Mouse (Mus musculus) thymus, postnatal 14 days (tissue): ENCODE results near the gene Inpp4b.
"Not testable (repeated sequence)": the region's sequence is repeated elsewhere in the genome, so short reads cannot be mapped to it uniquely, and the experiment has no call there.

Source experiments
- DNase-seq: peaks from one replicate; pipeline ENCODE4 v3.0.0; 2021

The Inpp4b gene

DNA sequence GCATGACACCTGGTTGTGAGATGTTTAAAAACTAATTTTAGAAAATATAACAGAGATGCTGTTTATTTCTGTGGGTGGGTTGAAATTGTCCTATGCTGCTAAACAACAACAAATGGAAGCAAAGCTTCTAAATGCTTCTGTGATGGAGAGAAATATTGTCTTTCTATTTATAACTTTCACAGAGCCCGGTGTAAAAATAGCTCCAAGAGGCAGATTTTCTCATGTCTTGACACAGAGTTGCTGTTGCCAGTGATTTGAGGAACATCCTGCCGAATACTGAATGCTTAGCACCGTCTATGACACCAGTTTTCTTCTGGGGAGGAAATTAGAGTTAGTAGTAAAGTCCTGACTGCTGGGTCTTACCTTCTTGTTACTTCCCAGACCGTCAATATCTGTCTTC, 513.8 kb downstream of the Inpp4b start:
- no peak for DNase-seq

DNA sequence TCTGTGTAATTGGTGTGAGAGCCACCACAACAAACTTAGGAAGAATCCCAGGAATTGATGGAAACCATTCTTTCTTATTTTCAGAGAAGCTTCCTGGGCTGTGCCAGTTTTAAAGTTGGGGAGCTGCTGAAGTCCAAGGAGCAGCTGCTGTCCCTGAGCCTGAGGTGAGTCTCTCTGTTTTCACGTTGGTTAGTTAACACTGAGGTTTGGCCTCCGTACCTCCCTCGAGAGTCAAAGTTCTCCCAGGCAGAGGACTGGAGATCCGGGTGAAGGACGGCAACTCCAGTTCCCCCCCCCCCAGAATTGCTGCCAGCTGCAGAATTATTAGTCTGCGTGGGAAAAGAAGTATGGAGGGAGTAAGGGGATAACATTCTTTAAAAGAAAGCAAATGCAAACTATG, 514.3 kb downstream of the Inpp4b start:
- no peak for DNase-seq

DNA sequence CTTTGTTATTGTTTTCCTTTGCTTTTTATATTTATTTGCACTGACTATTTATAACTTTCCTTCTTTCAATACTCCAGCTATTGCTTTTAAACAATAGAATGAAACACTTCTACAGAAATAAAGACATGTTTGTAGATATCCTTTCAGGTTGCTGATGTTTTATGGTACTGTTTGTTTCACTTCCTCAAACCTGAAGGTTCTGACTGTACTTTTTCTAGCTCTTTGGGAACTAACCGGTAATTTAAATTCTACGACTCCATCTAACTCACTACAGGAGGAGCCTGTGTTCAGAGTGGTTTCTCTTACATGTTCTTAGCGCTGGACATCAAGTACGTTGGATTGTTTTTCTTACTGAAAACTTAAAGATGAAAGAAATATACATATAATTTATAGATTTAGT, 516.0 kb downstream of the Inpp4b start:
- no peak for DNase-seq

DNA sequence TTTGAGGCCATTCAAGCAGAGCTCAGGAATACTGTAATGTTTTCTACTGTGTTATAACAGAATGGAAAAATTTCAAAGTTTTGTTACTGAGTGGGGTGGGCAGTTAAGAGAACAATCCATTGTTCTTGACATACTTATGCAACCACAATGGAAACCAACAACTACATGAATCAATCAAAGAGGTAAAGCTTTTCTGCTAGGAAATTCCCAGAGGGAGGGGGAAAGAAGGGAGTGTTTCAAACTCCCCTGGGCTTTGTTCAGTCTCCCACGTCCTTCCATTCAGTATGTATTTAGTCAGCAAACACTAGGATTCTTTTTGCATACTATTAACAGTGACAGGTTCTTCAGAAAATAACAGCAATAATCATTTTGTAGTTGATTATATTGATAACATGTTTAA, 517.4 kb downstream of the Inpp4b start:
- no peak for DNase-seq

DNA sequence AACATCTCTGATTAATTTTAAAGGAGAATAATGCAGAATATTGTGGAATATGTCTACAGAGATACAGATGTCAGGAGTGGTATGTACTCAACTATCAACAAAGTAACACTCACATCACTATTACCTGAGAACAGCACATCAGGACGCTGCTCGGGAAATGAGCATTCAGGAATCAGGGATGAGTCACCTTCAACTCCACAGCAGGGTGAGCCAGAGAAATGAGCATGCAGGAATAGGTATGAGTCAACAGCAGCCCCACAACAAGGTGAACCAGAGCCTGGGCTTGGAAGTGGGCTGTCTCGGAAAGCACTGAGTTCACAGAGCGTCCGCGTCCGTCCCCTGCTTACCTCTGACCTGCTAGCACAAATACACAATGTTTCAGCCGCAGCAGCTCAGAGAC, 519.0 kb downstream of the Inpp4b start:
- DNase-seq, result no peak

DNA sequence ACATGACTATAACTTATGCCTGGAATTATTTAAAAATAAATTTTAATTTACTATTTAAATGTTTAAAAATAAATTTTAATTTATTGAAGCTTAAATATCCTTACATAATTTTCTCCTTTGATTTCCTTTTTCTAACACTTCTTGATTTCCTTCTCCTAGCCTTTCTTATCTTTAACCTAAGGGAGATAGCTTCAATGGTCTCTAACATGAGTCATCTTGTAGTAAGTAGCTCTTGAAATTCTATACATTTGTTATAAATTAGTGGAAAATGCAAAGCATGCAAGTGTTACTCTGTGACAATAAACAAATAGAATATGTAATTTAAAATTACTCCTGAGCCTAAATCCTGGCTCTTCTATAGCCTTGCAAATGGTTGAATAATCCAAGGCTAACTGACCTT, 520.4 kb downstream of the Inpp4b start:
- DNase-seq, result no peak

DNA sequence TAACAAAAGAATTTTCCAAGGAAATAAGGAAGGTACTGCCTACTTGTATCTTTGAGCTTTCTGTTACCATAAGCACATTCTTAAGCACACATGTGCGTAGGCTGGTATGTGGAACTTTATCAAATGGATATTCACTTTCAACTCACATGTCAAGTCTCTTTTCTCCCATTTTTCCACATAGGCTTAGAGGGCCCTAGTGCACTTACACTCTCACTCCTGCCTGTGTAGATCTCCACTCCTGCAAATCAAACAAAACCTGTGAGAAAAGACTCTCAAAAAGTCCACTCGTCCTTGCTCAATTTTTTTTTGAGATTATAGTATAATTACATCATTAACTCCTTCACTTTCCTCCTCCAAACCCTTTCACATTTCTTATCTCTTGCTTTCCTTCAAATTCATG, 522.0 kb downstream of the Inpp4b start:
- DNase-seq, result no peak

DNA sequence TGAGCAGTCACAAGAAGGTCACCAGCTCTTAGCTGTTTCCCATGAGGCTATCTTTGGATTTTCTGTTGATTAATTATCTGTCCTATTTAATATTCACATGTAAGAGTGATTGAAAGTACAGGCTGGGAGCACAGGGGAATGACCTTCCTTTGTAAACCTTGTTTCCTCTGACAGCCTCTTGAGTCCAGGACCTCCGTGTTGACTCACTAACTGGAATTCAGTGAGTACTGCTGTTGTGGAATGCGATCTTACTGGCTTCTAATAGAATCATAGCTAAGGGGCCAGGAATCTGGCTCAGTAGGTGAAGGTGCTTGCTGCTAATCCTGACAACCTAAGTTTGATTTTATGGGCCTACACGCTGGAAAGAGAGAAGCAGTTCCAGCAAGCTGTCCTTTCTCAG, 523.3 kb downstream of the Inpp4b start:
- no peak for DNase-seq

DNA sequence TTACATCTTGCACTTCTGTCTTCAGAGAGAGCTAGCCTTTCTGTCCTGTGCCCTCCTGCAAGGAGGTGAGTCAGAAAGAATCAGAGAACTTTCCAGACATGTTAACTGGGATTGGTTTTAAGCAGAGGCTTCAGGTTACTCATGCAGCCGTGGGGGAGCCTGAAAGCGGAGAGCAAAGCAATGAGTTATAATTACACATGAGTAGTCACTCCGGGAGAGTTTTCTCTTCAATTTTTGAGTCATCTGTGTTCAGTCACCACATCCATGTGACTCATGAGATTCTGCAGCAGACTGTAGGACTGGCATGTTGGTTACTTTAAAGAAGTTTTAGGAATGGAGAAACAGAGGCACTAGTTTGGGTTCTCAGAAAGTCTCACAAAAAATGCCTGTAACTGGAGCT, 524.7 kb downstream of the Inpp4b start:
- DNase-seq, result no peak

DNA sequence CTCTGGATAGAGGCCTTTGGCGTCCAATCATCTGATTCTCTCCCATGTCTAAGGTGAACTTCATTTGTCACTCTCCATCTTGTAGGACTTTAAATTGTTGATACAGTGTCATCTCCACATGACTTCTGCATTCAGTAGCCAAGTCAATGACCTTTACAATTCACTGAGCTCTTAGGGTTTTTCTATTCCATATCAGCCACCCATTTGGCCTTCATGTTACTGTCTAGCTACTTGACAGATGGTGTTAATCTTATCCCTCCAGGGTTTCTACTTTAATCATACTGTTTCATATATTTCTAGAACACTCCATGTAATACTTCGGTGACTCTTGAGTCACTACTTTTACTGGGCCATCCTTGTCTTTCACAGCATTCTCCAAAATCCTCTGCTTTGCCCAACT, 528.1 kb downstream of the Inpp4b start:
- no peak for DNase-seq

DNA sequence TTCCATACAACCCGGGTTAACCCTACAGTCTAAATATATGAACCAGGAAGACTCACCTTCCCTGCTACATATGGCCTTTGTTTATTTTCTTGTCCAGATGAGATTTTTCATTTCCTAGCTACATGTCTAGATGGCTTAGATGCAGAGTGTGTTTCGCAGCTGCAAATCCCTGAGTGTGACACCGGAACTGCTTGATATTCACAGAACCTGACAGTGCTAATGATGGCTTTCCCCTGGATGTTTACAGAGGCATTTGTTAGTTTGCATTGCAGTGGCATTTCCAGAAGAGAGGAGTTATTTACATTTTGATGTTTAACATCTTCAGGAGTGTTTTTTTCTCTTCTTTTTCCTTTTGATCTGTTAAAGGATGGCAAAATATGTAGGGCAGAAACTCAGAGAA, 537.7 kb downstream of the Inpp4b start:
- DNase-seq, result no peak

DNA sequence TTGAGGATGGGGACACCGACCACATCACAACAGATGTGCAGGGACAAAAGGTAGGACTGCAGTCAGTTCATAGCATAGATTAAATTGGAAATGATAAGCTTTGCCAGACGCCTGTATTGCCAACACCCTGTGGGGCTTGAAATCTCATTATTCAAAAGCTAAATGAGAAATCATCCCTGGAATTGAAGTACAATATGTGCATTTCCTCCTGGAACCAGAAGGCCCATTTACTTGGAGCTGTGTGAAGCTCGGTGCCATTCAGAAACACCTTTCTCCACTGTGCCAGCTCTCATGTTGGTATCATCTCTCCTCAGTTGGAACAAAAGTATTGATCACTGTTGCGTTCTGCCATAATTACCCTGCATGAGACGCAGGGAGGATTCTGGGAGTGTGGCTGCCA, 541.8 kb downstream of the Inpp4b start:
- DNase-seq, result no peak

DNA sequence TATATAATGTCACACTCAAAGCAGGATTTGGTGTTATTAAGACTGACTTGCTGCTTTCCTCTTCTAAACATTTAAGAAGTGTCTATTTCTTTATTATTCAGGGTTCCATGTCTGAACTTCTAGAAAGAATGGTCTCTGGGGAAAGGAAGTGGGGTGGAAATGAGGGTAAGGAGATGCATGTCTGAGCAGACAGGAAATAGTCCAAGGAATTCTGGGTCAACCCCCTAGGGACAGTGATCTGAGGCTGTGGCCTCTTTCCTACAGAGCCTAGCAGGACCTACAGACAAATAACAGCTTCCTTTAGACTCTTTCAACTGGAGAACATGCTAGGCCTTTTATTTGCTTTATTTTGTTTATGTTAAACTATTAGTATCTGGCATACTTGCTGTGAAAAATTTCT, 546.5 kb downstream of the Inpp4b start:
- DNase-seq, result no peak

DNA sequence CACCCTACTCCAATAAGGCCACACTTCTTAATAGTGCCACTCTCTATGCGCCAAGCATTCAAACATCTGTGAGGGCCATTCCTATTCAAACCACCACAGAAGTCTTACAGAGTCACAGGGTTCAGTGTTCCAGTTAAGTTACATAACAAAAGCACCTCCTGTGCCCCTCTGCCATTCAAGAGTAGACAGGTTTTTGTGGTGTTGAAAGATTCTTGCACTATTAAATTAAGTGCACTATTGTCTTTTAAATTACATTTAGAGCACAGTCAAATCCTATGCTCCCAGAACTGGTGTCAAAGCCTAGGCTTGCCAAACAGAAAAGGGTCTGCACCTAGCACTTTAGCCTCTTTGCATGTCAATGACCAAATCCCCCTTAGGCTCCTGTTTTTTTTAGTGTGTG, 550.9 kb downstream of the Inpp4b start:
- no peak for DNase-seq

DNA sequence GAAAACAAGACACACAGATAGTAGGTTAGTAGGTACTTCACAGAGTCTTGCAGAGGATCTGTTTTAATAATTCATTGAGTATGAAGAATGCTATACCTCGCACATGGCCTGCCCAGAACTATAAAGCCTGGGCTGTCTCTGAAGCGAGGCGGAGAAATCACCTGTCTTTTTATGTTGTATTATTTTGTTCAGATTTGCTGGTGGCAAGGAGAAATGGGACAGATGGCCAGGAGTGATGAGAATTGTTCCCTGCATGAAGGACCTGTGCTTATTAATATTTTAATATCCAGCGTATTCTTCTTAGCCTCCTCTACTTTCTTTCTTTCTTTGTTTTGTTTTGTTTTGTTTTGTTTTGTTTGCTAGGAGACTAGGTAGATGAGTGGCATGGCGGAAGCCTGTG, 604.5 kb downstream of the Inpp4b start:
- no peak for DNase-seq

DNA sequence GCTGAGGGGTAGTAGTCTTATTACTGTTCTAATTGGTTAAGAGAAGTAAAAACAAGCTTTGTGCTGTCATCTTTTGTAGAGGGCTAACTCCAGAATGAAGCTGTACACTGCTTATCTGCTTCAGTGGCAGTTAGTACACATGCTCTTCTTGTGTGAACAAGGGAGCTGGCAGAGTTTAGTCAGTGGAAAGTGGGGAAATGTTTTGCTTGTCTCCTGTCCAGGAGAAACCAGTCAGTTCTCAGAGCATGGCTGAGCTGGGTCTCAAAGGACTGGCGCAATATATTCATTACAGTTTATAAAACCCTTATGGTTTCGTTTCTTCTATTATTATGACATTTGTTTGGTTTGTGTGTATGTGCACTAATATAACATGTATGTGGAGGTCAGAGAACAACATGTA, 610.7 kb downstream of the Inpp4b start:
- no peak for DNase-seq

DNA sequence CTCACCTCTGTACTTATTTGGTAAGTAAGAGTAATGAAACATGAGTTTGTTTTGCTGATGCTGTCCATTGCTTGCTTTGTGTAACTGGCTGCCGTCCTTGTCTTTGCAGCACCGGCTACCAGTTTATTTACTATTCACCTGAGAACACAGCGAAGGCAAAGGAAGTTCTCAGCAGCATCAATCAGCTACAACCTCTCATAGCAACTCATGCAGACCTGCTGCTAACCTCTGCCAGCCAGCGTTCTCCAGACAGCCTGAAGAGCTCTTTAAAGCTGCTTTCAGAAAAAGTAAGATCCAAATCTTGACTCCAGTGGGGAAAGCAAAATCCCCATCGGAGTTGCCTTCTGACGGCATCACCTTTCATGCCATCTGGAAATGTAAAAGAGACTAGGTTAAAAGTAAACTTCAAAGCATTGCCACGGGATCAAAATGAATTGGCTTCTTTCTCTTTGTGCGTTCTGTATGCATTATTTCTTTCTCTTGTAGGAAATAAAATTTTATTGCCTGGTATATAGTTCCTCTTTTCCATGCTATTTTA, 642.8 kb downstream of the Inpp4b start:
- no peak for DNase-seq

DNA sequence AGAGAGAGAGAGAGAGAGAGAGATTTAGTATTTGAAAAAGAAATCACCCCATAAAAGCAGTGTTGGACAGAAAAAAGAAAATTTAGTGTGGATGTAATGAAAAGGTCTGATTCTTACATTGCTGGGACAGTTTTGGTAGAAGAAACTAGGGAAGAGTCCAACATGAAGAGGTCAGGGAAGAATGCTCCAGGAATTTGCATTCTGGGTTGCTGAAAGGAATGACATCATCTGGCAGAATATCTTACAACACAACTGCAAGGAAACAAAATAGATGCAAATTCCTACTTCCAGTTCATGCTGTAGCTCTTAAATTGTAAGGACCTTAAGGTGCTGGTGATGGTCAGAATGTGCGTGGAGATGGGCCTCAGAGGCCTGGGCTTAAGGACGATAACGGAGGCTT, 650.6 kb downstream of the Inpp4b start:
- no peak for DNase-seq

DNA sequence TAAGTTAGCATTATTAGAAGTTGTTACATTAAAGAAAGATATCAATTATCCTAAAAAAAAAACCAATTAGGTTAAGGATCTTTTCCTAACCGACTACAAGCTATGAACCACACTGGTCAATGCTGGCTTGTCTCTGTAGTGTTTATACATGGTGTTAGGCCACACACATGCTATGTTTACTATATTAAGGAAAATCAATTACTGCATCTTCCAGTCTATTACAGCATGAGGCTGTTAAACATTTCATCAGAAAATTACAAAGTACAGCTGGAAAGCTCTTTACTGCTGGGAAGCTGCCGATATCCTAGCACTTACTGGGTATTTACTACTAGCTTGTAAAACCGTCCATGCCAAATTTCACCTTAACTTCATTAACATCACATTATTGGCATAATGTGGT, 653.9 kb downstream of the Inpp4b start:
- no peak for DNase-seq

DNA sequence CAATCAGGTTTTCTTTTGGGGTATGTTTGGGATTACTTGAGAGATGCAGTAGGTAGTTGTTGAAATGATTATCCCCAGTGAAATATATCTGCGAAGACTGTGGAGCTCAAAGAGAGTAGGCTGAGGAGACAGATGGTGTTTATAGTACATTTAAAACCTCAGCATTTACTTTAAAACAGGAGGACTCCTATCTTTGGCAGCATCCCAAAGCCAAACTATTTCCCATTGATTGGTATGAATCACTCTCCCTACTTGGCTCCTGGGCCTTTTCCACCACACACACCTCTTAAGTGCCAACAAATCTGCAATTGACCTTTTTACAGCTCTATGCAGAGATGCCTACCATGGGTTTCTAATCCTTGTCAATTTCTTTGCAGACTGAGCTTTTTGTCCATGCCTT, 654.5 kb downstream of the Inpp4b start:
- DNase-seq, result no peak

DNA sequence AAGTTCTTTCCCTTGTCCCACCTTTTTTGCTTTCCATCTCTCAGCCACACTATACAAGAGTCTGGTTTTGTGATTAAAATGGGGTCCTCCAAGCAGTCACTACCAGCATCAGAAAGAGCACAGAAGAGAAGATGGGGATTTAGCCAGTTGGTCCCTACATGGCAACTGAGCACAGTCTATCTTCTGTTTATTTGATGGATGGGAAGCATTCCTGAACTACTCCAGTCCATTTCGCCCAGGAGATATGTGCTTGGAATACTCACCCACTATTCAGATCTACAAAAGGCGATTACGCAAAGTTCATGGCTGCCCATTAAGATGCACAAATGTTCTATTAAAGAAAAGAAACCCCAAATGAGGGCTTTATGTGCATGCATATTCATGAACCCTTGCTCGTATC, 661.8 kb downstream of the Inpp4b start:
- DNase-seq, result no peak

DNA sequence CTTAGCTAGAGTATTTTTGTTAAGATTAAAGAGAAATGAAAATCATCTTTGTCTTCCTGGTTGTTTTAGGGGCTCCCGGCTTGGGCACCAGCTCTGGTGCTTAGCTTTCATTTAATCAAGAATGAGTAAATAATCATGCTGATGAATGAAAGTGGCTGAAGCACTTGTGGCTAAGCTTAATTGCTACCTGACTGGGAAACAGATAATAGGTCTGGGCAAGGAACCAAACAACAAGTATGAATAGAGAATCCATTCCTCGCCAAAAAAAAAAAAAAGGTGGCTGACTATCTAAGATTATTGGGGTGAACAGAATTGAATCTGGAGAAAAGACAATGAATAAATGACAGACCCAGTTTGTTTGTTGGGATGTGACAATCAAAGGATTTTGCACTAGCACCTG, 663.1 kb downstream of the Inpp4b start:
- DNase-seq, result no peak

DNA sequence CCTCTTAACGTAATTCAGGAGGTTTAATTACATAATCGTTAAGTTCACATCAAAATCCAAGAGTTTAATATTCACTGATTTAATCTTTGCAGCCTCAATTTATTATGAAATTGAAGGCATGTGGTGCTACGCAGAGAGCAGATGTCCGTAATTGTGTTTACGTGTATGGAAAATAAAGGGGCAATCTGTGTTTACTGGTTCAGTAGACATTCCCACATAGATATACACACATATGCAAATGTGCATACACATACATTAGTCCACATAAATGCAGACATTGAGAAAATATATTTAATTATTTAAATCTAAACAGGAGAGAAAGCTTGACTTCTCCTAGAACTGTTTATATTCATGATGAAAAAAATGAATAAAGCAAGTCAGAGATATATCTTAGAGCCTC, 675.4 kb downstream of the Inpp4b start:
- no peak for DNase-seq

DNA sequence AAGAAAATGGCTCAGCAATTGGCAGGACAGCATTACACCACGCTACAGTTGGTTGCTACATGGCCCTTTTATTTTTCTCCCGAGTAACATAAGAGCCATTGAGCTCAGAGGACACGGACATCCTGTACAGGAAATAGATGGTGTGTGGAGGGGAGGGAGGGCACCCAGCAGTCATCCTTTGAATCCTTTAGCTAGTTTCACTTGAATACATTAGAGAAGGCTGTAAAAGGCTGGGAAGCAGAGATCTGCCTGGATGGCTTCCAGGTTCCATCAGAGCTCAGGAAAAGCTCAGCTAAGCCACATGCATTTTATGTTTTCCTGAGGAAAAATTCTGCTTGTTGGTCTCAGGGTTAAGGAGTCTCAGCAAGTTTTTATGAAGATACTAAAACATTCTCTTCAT, 685.0 kb downstream of the Inpp4b start:
- DNase-seq, result peak; percentile 4

DNA sequence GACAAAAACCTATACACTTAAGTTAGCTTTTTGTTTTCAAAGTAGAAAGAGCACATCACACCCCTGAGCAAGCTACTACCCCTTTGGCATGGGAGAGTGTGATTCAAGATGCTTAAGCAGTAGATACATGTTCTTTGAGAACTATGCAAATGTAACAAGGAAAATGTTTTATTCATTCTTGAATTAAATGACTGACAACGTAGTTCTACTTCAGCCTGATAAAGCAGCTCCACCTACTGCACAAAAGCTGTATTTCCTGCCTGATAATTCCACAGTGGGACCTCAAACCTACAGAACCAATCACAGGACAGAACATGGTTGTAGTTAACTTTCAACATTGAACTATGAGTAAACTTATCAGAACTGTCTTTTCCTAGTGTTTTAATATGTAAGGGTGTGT, 686.5 kb downstream of the Inpp4b start:
- DNase-seq, result peak; percentile 38

DNA sequence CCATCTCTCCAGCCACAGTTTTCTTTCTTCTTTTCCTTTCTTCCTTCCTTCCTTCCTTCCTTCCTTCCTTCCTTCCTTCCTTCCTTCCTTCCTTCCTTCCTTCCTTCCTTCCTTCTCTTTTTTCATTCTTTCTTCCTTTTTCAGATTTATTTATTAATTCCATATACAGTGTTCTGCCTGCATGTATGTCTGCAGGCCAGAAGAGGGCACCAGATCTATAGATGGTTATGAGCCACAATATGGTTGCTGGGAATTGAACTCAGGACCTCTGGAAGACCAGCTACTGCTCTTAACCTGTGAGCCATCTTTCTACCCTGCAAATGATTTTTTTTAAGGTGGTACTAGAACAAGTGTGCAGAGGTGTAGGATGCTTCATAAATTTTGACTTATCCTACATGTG, 689.7 kb downstream of the Inpp4b start:
- not testable (repeated sequence) for DNase-seq
